14 mouse cellular contexts compared by ENCODE assay signal in genomic region chr4:32768046-32768445, GRCm38 (mm10). TPM values are rescaled to one million over a fixed set of nuclear protein-coding genes. Genes with fewer than 3 reads are reported as not detected.
DNase-seq lines count a peak whose midpoint lies in the region; ATAC-seq lines count a peak whose summit lies in the region.
"Had no signal": no experiment of that assay in that cellular context is flagged by ENCODE, and none has a peak within 500 bp of the region (broad histone marks: within the 10 kb centered on the region; RNA-seq: fewer than 3 reads in every experiment).

No protein-coding gene starts in this region.

- H3K4me2 ChIP-seq in liver, embryonic 11.5 days: no peak overlapping the region
- H3K4me2 ChIP-seq: forebrain, embryonic 12.5 days; kidney, embryonic 15.5 days had no signal

- no peaks in the 10 kb centered on the region for H3K4me1 ChIP-seq in liver, embryonic 11.5 days (replicated peaks; ENCODE audit: control insufficient read depth, insufficient read depth, low read length)
- H3K4me1 ChIP-seq: forebrain, embryonic 12.5 days; kidney, embryonic 15.5 days had no signal

- no peaks in the 10 kb centered on the region for H3K27me3 ChIP-seq in liver, embryonic 11.5 days (replicated peaks; ENCODE audit: control insufficient read depth, insufficient read depth, low read length)
- H3K27me3 ChIP-seq: forebrain, embryonic 12.5 days; kidney, embryonic 15.5 days had no signal

- H3K9ac ChIP-seq in liver, embryonic 11.5 days (ENCODE audit: low read depth, low read length): no peak overlapping the region
- H3K9ac ChIP-seq: forebrain, embryonic 12.5 days; kidney, embryonic 15.5 days; liver, embryonic 14.5 days had no signal

- H3K36me3 ChIP-seq in liver, embryonic 11.5 days (ENCODE audit: control insufficient read depth, insufficient read depth, low read length): peaks cover 24% of the 10 kb centered on the region

- peak; percentile 36 for DNase-seq in liver
- DNase-seq in liver, embryonic 11.5 days (ENCODE audit: low spot score): no peak
- peak; percentile 42 for DNase-seq in induced T-regulatory cell, adult 2 months (ENCODE audit: low read depth)
- peak; percentile 39 to 45 for DNase-seq in natural killer cell, adult 2 months (ENCODE audit: low spot score in 2 of 2)
- DNase-seq in thymus, postnatal 36 days: peak; percentile 67 to 71
- no peak for DNase-seq in kidney, postnatal 10 days
- DNase-seq in adrenal gland, adult 8-10 months: no peak
- DNase-seq: heart, postnatal 36 days; retina, postnatal 1 day had no signal

- no peak overlapping the region for H3K4me3 ChIP-seq in liver, embryonic 11.5 days (ENCODE audit: low read depth, low read length)
- H3K4me3 ChIP-seq: forebrain, embryonic 12.5 days; kidney, embryonic 15.5 days had no signal

- 69% methylated on average over 10 of the region's 10 CpGs for WGBS in liver, embryonic 11.5 days

- H3K9me3 ChIP-seq in liver, embryonic 11.5 days (ENCODE audit: control insufficient read depth, low read length): no peaks in the 10 kb centered on the region
- H3K9me3 ChIP-seq: forebrain, embryonic 12.5 days; kidney, embryonic 15.5 days had no signal

- ATAC-seq in liver, embryonic 11.5 days (replicated peaks; ENCODE audit: low FRiP score): no peak
- ATAC-seq in cerebellum, adult (ENCODE audit: insufficient number of reproducible peaks, low FRiP score, low TSS enrichment): no peak

- no peak overlapping the region for H3K27ac ChIP-seq in liver, embryonic 11.5 days (ENCODE audit: low read depth, low read length)
- H3K27ac ChIP-seq: forebrain, embryonic 12.5 days; kidney, embryonic 15.5 days; liver, embryonic 14.5 days; stomach, postnatal 0 days had no signal

RNA-seq across cellular contexts. Expression of gene Lyrm2, which starts 32.0 kb away (rescaled TPM):
- 56.7 and 68.0 TPM in 2 replicates for polyA plus RNA-seq in liver, embryonic 11.5 days (2014; fragmentation: Nextera tagmentation; extraction: Ambion mirVana)
- total RNA-seq in adrenal gland, adult 8-10 months (2022): 10 to 100 TPM; 38.9 to 49.3 (median 46.3) TPM

Comparison
In these comparisons a context has a peak if more than half of its experiments do, and no peak if none do; other contexts are left out.
1. DNase-seq: peak in liver (single experiment), induced T-regulatory cell, adult 2 months (single experiment), natural killer cell, adult 2 months (2 of 2) and thymus, postnatal 36 days (2 of 2); none in liver, embryonic 11.5 days (single experiment), kidney, postnatal 10 days (single experiment) and adrenal gland, adult 8-10 months (single experiment).